Mouse (Mus musculus) MEL (cell line): ENCODE results near the gene Exoc6b. TPM values are rescaled to one million over a fixed set of nuclear protein-coding genes. Genes with fewer than 3 reads are reported as not detected.

ENCODE experiments used
- DNase-seq: peaks from one replicate; pipeline ENCODE4 v3.0.0; 2011; ENCODE audit warnings: low read depth, low spot score
- H3K27ac ChIP-seq: 2 replicates; pipeline ENCODE4 v1.5.1; 2012; ENCODE audit warnings: low read depth, mild to moderate bottlenecking, control low read depth, low read length, moderate library complexity; ENCODE audit not compliant: control insufficient read depth
- H3K27me3 ChIP-seq, 2 experiments: fragments of 150-350 bp in 1 of 2; sonication (generic) in 1 of 2; 2 replicates each; pipeline ENCODE4 v1.6.1; 2012; ENCODE audit warnings: low read length in 2 of 2, mild to moderate bottlenecking in 2 of 2, improper control_type of control experiment in 1 of 2, moderate library complexity in 1 of 2; ENCODE audit not compliant: insufficient read depth in 2 of 2, control insufficient read depth in 1 of 2
- H3K36me3 ChIP-seq, 2 experiments: 2 replicates each; pipeline ENCODE4 v1.6.1; 2012 to 2014; ENCODE audit warnings: low read length in 2 of 2, improper control_type of control experiment in 1 of 2, inconsistent platforms in 1 of 2, mild to moderate bottlenecking in 1 of 2; ENCODE audit not compliant: insufficient read depth in 2 of 2, control insufficient read depth in 1 of 2
- H3K4me1 ChIP-seq, 2 experiments: fragments of 150-350 bp in 1 of 2; sonication (generic) in 1 of 2; 2 replicates each; pipeline ENCODE4 v1.6.1; 2012; ENCODE audit warnings: low read length in 2 of 2, improper control_type of control experiment in 1 of 2, mild to moderate bottlenecking in 1 of 2; ENCODE audit not compliant: insufficient read depth in 2 of 2, control insufficient read depth in 1 of 2
- H3K4me3 ChIP-seq, 2 experiments: fragments of 150-350 bp in 1 of 2; sonication (generic) in 1 of 2; 2 replicates each; pipeline ENCODE4 v1.5.1; 2012; ENCODE audit warnings: low read depth in 2 of 2, low read length in 2 of 2, mild to moderate bottlenecking in 2 of 2, moderate library complexity in 2 of 2, control low read depth in 1 of 2, improper control_type of control experiment in 1 of 2; ENCODE audit not compliant: control insufficient read depth in 1 of 2, insufficient read depth in 1 of 2
- H3K79me2 ChIP-seq: 2 replicates; pipeline ENCODE4 v1.6.1; 2012; ENCODE audit warnings: mild to moderate bottlenecking, low read length, moderate library complexity; ENCODE audit not compliant: control insufficient read depth, poor library complexity, insufficient read depth
- H3K9ac ChIP-seq: 2 replicates; pipeline ENCODE4 v1.6.1; 2012; ENCODE audit warnings: low read depth, mild to moderate bottlenecking, control low read depth, low read length, moderate library complexity; ENCODE audit not compliant: control insufficient read depth, poor library complexity, severe bottlenecking
- H3K9me3 ChIP-seq: fragments of 150-350 bp; sonication (generic); replicated peaks from 2 replicates; pipeline ENCODE4 v1.6.1; 2012; ENCODE audit warnings: mild to moderate bottlenecking, low read length, improper control_type of control experiment, moderate library complexity; ENCODE audit not compliant: insufficient read depth
- BHLHE40 ChIP-seq: IDR thresholded peaks from 2 replicates; pipeline ENCODE4 v1.6.1; 2012; ENCODE audit warnings: low read depth, mild to moderate bottlenecking, inconsistent platforms, low read length, improper control_type of control experiment, borderline replicate concordance
- CHD1 ChIP-seq: IDR thresholded peaks from 2 replicates; pipeline ENCODE4 v1.6.1; 2012; ENCODE audit warnings: low read depth, mild to moderate bottlenecking, inconsistent platforms, low read length, improper control_type of control experiment
- CHD2 ChIP-seq: IDR thresholded peaks from 2 replicates; pipeline ENCODE4 v1.6.1; 2011; ENCODE audit warnings: low read length, improper control_type of control experiment
- CTCF ChIP-seq, 3 experiments: IDR thresholded peaks in 2 of 3; conservative IDR thresholded peaks in 1 of 3; 2 replicates each; pipeline ENCODE4 v1.5.1; 2011 to 2012; ENCODE audit warnings: low read length in 3 of 3, low read depth in 2 of 3, mild to moderate bottlenecking in 2 of 3, improper control_type of control experiment in 1 of 3, inconsistent platforms in 1 of 3, mixed read lengths in 1 of 3, moderate library complexity in 1 of 3; ENCODE audit not compliant: control insufficient read depth in 1 of 3, insufficient read depth in 1 of 3, poor library complexity in 1 of 3, severe bottlenecking in 1 of 3
- ELF1 ChIP-seq: IDR thresholded peaks from 2 replicates; pipeline ENCODE4 v1.6.1; 2014; ENCODE audit warnings: low read depth, mild to moderate bottlenecking, inconsistent platforms, low read length, improper control_type of control experiment, moderate library complexity
- EP300 ChIP-seq, 2 experiments: IDR thresholded peaks; 2 replicates each; pipeline ENCODE4 v1.6.1; 2011; ENCODE audit warnings: improper control_type of control experiment in 2 of 2, low read length in 2 of 2, low read depth in 1 of 2, mild to moderate bottlenecking in 1 of 2
- ETS1 ChIP-seq: IDR thresholded peaks from 2 replicates; pipeline ENCODE4 v1.6.1; 2012; ENCODE audit warnings: low read depth, mild to moderate bottlenecking, inconsistent platforms, low read length, improper control_type of control experiment, moderate library complexity
- GATA1 ChIP-seq: IDR thresholded peaks from 2 replicates; pipeline ENCODE4 v1.6.1; 2011; ENCODE audit warnings: low read depth, low read length, improper control_type of control experiment
- JUND ChIP-seq: IDR thresholded peaks from 2 replicates; pipeline ENCODE4 v1.6.1; 2011; ENCODE audit warnings: low read depth, mild to moderate bottlenecking, improper control_type of control experiment, low read length
- KAT2A ChIP-seq: conservative IDR thresholded peaks from 2 replicates; pipeline ENCODE4 v1.6.1; 2012; ENCODE audit warnings: low read depth, low read length, improper control_type of control experiment, inconsistent platforms
- MAFK ChIP-seq: IDR thresholded peaks from 2 replicates; pipeline ENCODE4 v1.6.1; 2011; ENCODE audit warnings: low read depth, mild to moderate bottlenecking, low read length, improper control_type of control experiment, borderline replicate concordance
- MAX ChIP-seq: IDR thresholded peaks from 2 replicates; pipeline ENCODE4 v1.6.1; 2011; ENCODE audit warnings: low read length, improper control_type of control experiment
- MAZ ChIP-seq: IDR thresholded peaks from 2 replicates; pipeline ENCODE4 v1.6.1; 2012; ENCODE audit warnings: low read depth, mild to moderate bottlenecking, inconsistent platforms, low read length, improper control_type of control experiment
- MYB ChIP-seq: IDR thresholded peaks from 2 replicates; pipeline ENCODE4 v1.6.1; 2011; ENCODE audit warnings: mild to moderate bottlenecking, low read depth, low read length, improper control_type of control experiment
- MYC ChIP-seq: IDR thresholded peaks from 2 replicates; pipeline ENCODE4 v1.6.1; 2011; ENCODE audit warnings: low read depth, mild to moderate bottlenecking, low read length, improper control_type of control experiment, moderate library complexity
- NRF1 ChIP-seq: IDR thresholded peaks from 2 replicates; pipeline ENCODE4 v1.6.1; 2014; ENCODE audit warnings: low read depth, mild to moderate bottlenecking, inconsistent platforms, low read length, improper control_type of control experiment, moderate library complexity; ENCODE audit not compliant: poor library complexity, insufficient read depth, severe bottlenecking
- POLR2AphosphoS2 ChIP-seq: IDR thresholded peaks from 2 replicates; pipeline ENCODE4 v1.6.1; 2011; ENCODE audit warnings: low read length, improper control_type of control experiment
- RAD21 ChIP-seq: IDR thresholded peaks from 2 replicates; pipeline ENCODE4 v1.6.1; 2011; ENCODE audit warnings: mild to moderate bottlenecking, low read depth, low read length, improper control_type of control experiment
- UBTF ChIP-seq: IDR thresholded peaks from 2 replicates; pipeline ENCODE4 v1.6.1; 2012; ENCODE audit warnings: low read depth, mild to moderate bottlenecking, inconsistent platforms, low read length, improper control_type of control experiment, moderate library complexity, borderline replicate concordance; ENCODE audit not compliant: insufficient read depth
- USF1 ChIP-seq: IDR thresholded peaks from 2 replicates; pipeline ENCODE4 v1.6.1; 2014; ENCODE audit warnings: low read depth, mild to moderate bottlenecking, inconsistent platforms, low read length, improper control_type of control experiment, moderate library complexity
- USF2 ChIP-seq, 2 experiments: IDR thresholded peaks; 2 replicates each; pipeline ENCODE4 v1.6.1; 2011 to 2012; ENCODE audit warnings: improper control_type of control experiment in 2 of 2, low read length in 2 of 2, borderline replicate concordance in 1 of 2, inconsistent platforms in 1 of 2, low read depth in 1 of 2, mild to moderate bottlenecking in 1 of 2; ENCODE audit not compliant: insufficient read depth in 1 of 2
- ZNF384 ChIP-seq: IDR thresholded peaks from 2 replicates; pipeline ENCODE4 v1.6.1; 2012; ENCODE audit warnings: low read depth, mild to moderate bottlenecking, inconsistent platforms, low read length, improper control_type of control experiment
- polyA plus RNA-seq, 2 experiments: library from polyadenylated mRNA; stranded (reverse) in 1 of 2; unstranded in 1 of 2; fragments of >175 nt in 1 of 2; fragments of >200 nt in 1 of 2; gene quantifications; 2 replicates each; pipeline versions ENCODE4 v1.2.1 to v1.2.4; 2012; ENCODE audit warnings: low replicate concordance in 2 of 2, low read depth in 1 of 2; ENCODE audit not compliant: insufficient read length in 2 of 2, insufficient read depth in 1 of 2, missing spikeins in 1 of 2
- total RNA-seq: library from RNA; depleted of rRNA; stranded (reverse); fragments of 300-350 nt; gene quantifications from 2 replicates; pipeline ENCODE4 v1.2.3, GENCODE M21; 2012

Gene Exoc6b
- total and polyA plus RNA-seq, 3 experiments, result 3.4 to 6.5 TPM; not detected in 1

DNA sequence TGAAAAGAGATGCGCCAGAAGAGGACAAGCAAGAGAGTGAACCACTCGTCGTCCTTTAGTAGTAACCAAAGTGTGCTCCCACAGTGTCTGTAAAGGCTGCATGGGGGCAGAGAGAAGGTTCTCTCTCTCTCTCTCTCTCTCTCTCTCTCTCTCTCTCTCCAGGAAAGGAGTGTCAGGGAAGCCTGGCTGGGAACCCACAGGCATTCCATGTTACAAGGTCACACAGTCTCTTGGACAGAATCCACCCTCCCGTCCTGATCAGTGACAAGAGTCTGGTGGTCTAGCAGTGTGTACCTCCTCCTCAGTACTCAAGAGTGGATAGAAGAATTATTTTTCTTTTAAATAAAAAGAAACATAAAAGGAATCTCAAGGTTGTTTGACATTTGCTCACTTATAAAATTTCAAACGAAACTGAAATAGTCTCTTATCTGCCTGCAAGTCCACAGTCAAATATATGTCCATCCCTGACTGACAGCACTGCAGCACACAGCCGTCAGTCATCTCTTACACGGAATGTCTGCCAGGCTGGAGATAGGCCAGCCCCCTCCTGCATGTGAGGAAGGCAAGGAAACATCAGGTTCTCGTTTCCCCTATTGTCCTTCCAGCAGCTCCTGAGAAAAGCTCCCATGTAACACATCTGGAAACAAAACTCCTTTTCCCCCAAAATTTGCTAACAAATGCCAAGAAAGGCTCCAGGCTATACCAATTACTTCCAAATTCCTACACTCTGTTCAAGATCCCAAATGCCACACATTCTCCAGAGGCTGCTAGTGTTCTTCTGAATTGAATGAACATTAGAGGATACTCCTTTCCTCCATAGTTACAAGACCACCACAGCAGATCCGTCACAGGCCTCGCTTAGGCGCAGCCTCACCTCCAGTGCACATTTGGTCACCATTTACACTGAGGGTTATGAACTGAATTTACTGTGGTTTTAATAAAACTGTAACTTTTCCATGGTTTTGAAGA, 136.1 kb downstream of the Exoc6b start:
- no peaks in the 10 kb centered on the region for H3K79me2 ChIP-seq
- H3K27ac ChIP-seq, result no peak overlapping the region
- H3K9ac ChIP-seq, result no peak overlapping the region
- H3K9me3 ChIP-seq, result no peaks in the 10 kb centered on the region
- no peak for DNase-seq
- H3K4me1 ChIP-seq, result no peaks in the 10 kb centered on the region; a peak in 1 of 4 replicates
- TF ChIP-seq ELF1, result no peak
- TF ChIP-seq MYB, result no peak
- TF ChIP-seq GATA1, result no peak
- no peak for TF ChIP-seq EP300 (IDR thresholded peaks at IDR 0.05; ENCODE audit: low read depth in 1 of 2, low read length in 2 of 2)
- TF ChIP-seq MAFK, result no peak
- TF ChIP-seq POLR2AphosphoS2, result no peak
- no peak for TF ChIP-seq MAX
- no peak for TF ChIP-seq KAT2A
- no peak for TF ChIP-seq NRF1
- no peak for TF ChIP-seq CHD1
- no peak for TF ChIP-seq UBTF
- H3K4me3 ChIP-seq, result no peak overlapping the region
- no peaks in the 10 kb centered on the region for H3K27me3 ChIP-seq
- H3K36me3 ChIP-seq, result no peaks in the 10 kb centered on the region

DNA sequence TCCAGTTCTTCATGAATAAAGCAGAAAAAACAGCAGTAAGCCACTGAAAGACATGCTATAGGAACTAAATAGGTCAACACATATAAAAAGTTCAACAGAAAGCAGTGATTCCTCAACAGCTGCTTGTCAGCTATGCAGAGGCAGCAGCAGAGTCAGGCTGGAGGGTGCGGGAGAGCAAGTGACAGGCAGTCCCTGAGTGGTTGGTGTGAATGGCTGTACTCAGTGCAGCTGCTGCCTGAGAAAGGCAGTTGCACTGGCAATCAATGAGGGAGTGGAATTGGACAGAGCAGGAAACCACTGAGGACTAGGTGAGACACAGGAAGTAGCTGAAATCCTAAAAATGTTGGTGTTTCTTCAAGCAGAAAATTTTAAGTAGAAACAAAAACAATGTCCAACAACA, 138.3 kb downstream of the Exoc6b start:
- no peak overlapping the region for H3K4me3 ChIP-seq
- no peak for DNase-seq
- H3K9ac ChIP-seq, result no peak overlapping the region
- no peaks in the 10 kb centered on the region for H3K9me3 ChIP-seq
- TF ChIP-seq CHD2, result no peak
- TF ChIP-seq ETS1, result no peak
- TF ChIP-seq BHLHE40, result no peak
- TF ChIP-seq GATA1, result no peak
- TF ChIP-seq NRF1, result no peak
- no peak for TF ChIP-seq CTCF (IDR thresholded peaks at IDR 0.05 in 2 of 3, conservative IDR thresholded peaks at IDR 0.05 in 1 of 3; ENCODE audit: control insufficient read depth in 1 of 3, insufficient read depth in 1 of 3, low read depth in 2 of 3, low read length in 3 of 3, poor library complexity in 1 of 3, severe bottlenecking in 1 of 3)
- TF ChIP-seq MYC, result no peak
- no peak for TF ChIP-seq MYB
- TF ChIP-seq POLR2AphosphoS2, result no peak
- TF ChIP-seq USF1, result no peak
- no peak for TF ChIP-seq MAZ
- no peak for TF ChIP-seq USF2 (IDR thresholded peaks at IDR 0.05; ENCODE audit: borderline replicate concordance in 1 of 2, insufficient read depth in 1 of 2, low read depth in 1 of 2, low read length in 2 of 2)
- TF ChIP-seq RAD21, result no peak
- TF ChIP-seq ZNF384, result no peak
- no peak for TF ChIP-seq MAX
- no peak for TF ChIP-seq JUND
- TF ChIP-seq MAFK, result no peak
- H3K27ac ChIP-seq, result no peak overlapping the region
- H3K79me2 ChIP-seq, result no peaks in the 10 kb centered on the region
- no peaks in the 10 kb centered on the region for H3K36me3 ChIP-seq
- H3K4me1 ChIP-seq, result no peaks in the 10 kb centered on the region; a peak in 1 of 4 replicates
- H3K27me3 ChIP-seq, result no peaks in the 10 kb centered on the region
